Mouse (Mus musculus) stomach, postnatal 0 days (tissue): ENCODE measurements around the gene Ugt1a1. TPM values are rescaled to one million over a fixed set of nuclear protein-coding genes. Genes with fewer than 3 reads are reported as not detected.
A peak's percentile ranks its signal among the peaks of the same experiment; 100 is the strongest.

Experiments
- ATAC-seq: fragments of 200-750 bp; cut with Nextera tagmentation; 2 replicates; pipeline ENCODE4 v1.8.0; 2017; ENCODE audit not compliant: low FRiP score, low TSS enrichment
- DNase-seq: peaks from one replicate; pipeline ENCODE4 v3.0.0-alpha.2; 2016; ENCODE audit warnings: low spot score
- H3K27ac ChIP-seq: fragments of 300-500 bp; sonication (generic); replicated peaks from 2 replicates; pipeline ENCODE4 v1.5.1; 2014; ENCODE audit warnings: mild to moderate bottlenecking, control low read depth
- H3K27me3 ChIP-seq: fragments of 300-500 bp; sonication (generic); 2 replicates; pipeline ENCODE4 v1.6.1; 2014; ENCODE audit warnings: low read length; ENCODE audit not compliant: control insufficient read depth, insufficient read depth
- H3K36me3 ChIP-seq: fragments of 300-500 bp; sonication (generic); 2 replicates; pipeline ENCODE4 v1.6.1; 2014; ENCODE audit warnings: low read length, mixed read lengths; ENCODE audit not compliant: control insufficient read depth, insufficient read depth
- H3K4me1 ChIP-seq: fragments of 300-500 bp; sonication (generic); replicated peaks from 2 replicates; pipeline ENCODE4 v1.6.1; 2014; ENCODE audit warnings: antibody characterized with exemption; ENCODE audit not compliant: control insufficient read depth, insufficient read depth
- H3K4me2 ChIP-seq: fragments of 300-500 bp; sonication (generic); replicated peaks from 2 replicates; pipeline ENCODE4 v1.6.1; 2014; ENCODE audit warnings: low read depth, mild to moderate bottlenecking, control low read depth, moderate library complexity
- H3K4me3 ChIP-seq: fragments of 300-500 bp; sonication (generic); 2 replicates; pipeline ENCODE4 v1.5.1; 2014; ENCODE audit warnings: low read depth, low read length, control low read depth
- H3K9ac ChIP-seq: fragments of 300-500 bp; sonication (generic); 2 replicates; pipeline ENCODE4 v1.6.1; 2014; ENCODE audit warnings: mild to moderate bottlenecking, low read length, control low read depth, mixed read lengths
- H3K9me3 ChIP-seq: fragments of 300-500 bp; sonication (generic); 2 replicates; pipeline ENCODE4 v1.6.1; 2016; ENCODE audit warnings: low read length; ENCODE audit not compliant: control insufficient read depth
- CTCF ChIP-seq: IDR thresholded peaks from 2 replicates; pipeline ENCODE4 v1.5.1; 2016; ENCODE audit warnings: antibody characterized with exemption, low read depth, mild to moderate bottlenecking, moderate library complexity
- EP300 ChIP-seq: optimal IDR thresholded peaks from 2 replicates; pipeline ENCODE3; 2016; ENCODE audit warnings: antibody characterized with exemption
- WGBS: fragments of 180-500 bp; shearing (Covaris S2); extraction: QIAGEN DNeasy Blood & Tissue Kit; methylation state at CpG from one replicate; pipeline ENCODE4 v1.1.7; 2014; 5-methylcytosine and 5-hydroxymethylcytosine counted together
- polyA plus RNA-seq: library from polyadenylated mRNA; unstranded; fragments of >200 nt; fragmentation: Nextera tagmentation; extraction: Ambion mirVana; gene quantifications from 2 replicates; pipeline ENCODE4 v1.2.1, GENCODE M21; 2015

Gene Ugt1a1
- polyA plus RNA-seq, 1 experiment from 2014 or later: 24.8 TPM

GRCm38 (mm10) chr1:88234248-88234610 lies 22.5 kb downstream of the Ugt1a1 start:
- DNase-seq (no peak), ATAC-seq (no peak)
- no peak for TF ChIP-seq CTCF
- no peak for TF ChIP-seq EP300
- no peak overlapping the region for H3K9ac ChIP-seq
- H3K27me3 ChIP-seq: no peaks in the 10 kb centered on the region; the same call in 1 of the 2 replicates
- WGBS: 59% methylated on average over 4 of the region's 4 CpGs
- H3K27ac ChIP-seq: no peak overlapping the region
- H3K4me1 ChIP-seq: no peaks in the 10 kb centered on the region
- H3K4me3 ChIP-seq: no peak overlapping the region
- H3K9me3 ChIP-seq: peaks cover 64% of the 10 kb centered on the region
- no peaks in the 10 kb centered on the region for H3K36me3 ChIP-seq
- H3K4me2 ChIP-seq: no peak overlapping the region

- Histone ChIP-seq H3K36me3 (no peaks in the 10 kb centered on the region), H3K4me2 (no peak overlapping the region), H3K27me3 (no peaks in the 10 kb centered on the region; the same call in 1 of the 2 replicates), H3K4me3 (no peak overlapping the region), H3K27ac (no peak overlapping the region), H3K9ac (no peak overlapping the region), H3K4me1 (no peaks in the 10 kb centered on the region), H3K9me3 (peaks cover 64% of the 10 kb centered on the region)
- WGBS: 40% methylated on average over 5 of the region's 5 CpGs
- TF ChIP-seq CTCF (no peak), EP300 (no peak)
- no peak for ATAC-seq
- DNase-seq: no peak
These were observed 22.9 kb downstream of the Ugt1a1 start for GRCm38 (mm10) chr1:88234646-88235045.

GRCm38 (mm10) chr1:88235046-88235893 lies 23.5 kb downstream of the Ugt1a1 start:
- H3K36me3 ChIP-seq: no peaks in the 10 kb centered on the region
- no peak overlapping the region for H3K4me3 ChIP-seq
- DNase-seq (no peak), ATAC-seq (no peak)
- H3K9ac ChIP-seq: no peak overlapping the region
- TF ChIP-seq EP300 (no peak), CTCF (no peak)
- H3K27ac ChIP-seq: no peak overlapping the region
- H3K27me3 ChIP-seq: no peaks in the 10 kb centered on the region; the same call in 1 of the 2 replicates
- H3K4me1 ChIP-seq: no peaks in the 10 kb centered on the region
- WGBS: 60% methylated on average over 11 of the region's 11 CpGs
- no peak overlapping the region for H3K4me2 ChIP-seq
- peaks cover 66% of the 10 kb centered on the region for H3K9me3 ChIP-seq

GRCm38 (mm10) chr1:88235894-88236415 lies 24.2 kb downstream of the Ugt1a1 start:
- no peak for ATAC-seq
- Histone ChIP-seq H3K4me1 (no peaks in the 10 kb centered on the region), H3K36me3 (no peaks in the 10 kb centered on the region), H3K27me3 (no peaks in the 10 kb centered on the region; the same call in 1 of the 2 replicates), H3K4me2 (no peak overlapping the region), H3K4me3 (no peak overlapping the region), H3K27ac (no peak overlapping the region), H3K9me3 (peaks cover 69% of the 10 kb centered on the region), H3K9ac (no peak overlapping the region)
- no peak for DNase-seq
- no peak for TF ChIP-seq EP300
- no peak for TF ChIP-seq CTCF
- WGBS: 57% methylated on average over 4 of the region's 4 CpGs

- H3K9ac ChIP-seq: no peak overlapping the region
- TF ChIP-seq EP300: no peak
- no peak for TF ChIP-seq CTCF
- no peak overlapping the region for H3K27ac ChIP-seq
- no peaks in the 10 kb centered on the region for H3K36me3 ChIP-seq
- no peaks in the 10 kb centered on the region for H3K4me1 ChIP-seq
- H3K4me2 ChIP-seq: no peak overlapping the region
- H3K27me3 ChIP-seq: no peaks in the 10 kb centered on the region; the same call in 1 of the 2 replicates
- H3K9me3 ChIP-seq: peaks cover 70% of the 10 kb centered on the region
- WGBS: 71% methylated on average over 5 of the region's 5 CpGs
- peak; percentile 33 for ATAC-seq
- DNase-seq: no peak
- H3K4me3 ChIP-seq: no peak overlapping the region
These were observed 25.6 kb downstream of the Ugt1a1 start for GRCm38 (mm10) chr1:88237311-88237710.

GRCm38 (mm10) chr1:88238771-88239170 lies 27.0 kb downstream of the Ugt1a1 start:
- peaks cover 69% of the 10 kb centered on the region for H3K9me3 ChIP-seq
- TF ChIP-seq CTCF (no peak), EP300 (no peak)
- no peak overlapping the region for H3K9ac ChIP-seq
- H3K27ac ChIP-seq: no peak overlapping the region
- no peak overlapping the region for H3K4me2 ChIP-seq
- H3K4me3 ChIP-seq: no peak overlapping the region
- WGBS: 72% methylated on average over 6 of the region's 6 CpGs
- ATAC-seq (0 out of 2 replicates have a peak, but pooled peaks have one; percentile 4), DNase-seq (no peak)
- H3K4me1 ChIP-seq: no peaks in the 10 kb centered on the region
- no peaks in the 10 kb centered on the region; the same call in 1 of the 2 replicates for H3K27me3 ChIP-seq
- no peaks in the 10 kb centered on the region for H3K36me3 ChIP-seq
